In genomic region chr1:191293996-191294795, GRCm38 (mm10) we compare ENCODE assay signal across 21 mouse cellular contexts. TPM values are rescaled to one million over a fixed set of nuclear protein-coding genes. Genes with fewer than 3 reads are reported as not detected.
DNase-seq lines count a peak whose midpoint lies in the region; ATAC-seq lines count a peak whose summit lies in the region.
"Had no signal": no experiment of that assay in that cellular context is flagged by ENCODE, and none has a peak within 500 bp of the region (broad histone marks: within the 10 kb centered on the region; RNA-seq: fewer than 3 reads in every experiment).

No protein-coding gene starts in this region.

- DNase-seq in heart, embryonic 10.5 days (ENCODE audit: low spot score): no peak
- no peak for DNase-seq in heart, postnatal 36 days
- peak; percentile 77 for DNase-seq in 3134 (ENCODE audit: extremely low read depth, insufficient read length, low spot score)
- DNase-seq in embryo, embryonic 10.5 days (ENCODE audit: low spot score): no peak
- DNase-seq: adrenal gland, adult 2 months; adrenal gland, postnatal 25 days; cerebellum, adult 2 months; cerebellum, postnatal 10 days; embryo, embryonic 11 days; gastrocnemius, postnatal 10 days; heart, adult 18-20 months; heart, postnatal 4 days had no signal

- no peaks in the 10 kb centered on the region for H3K27me3 ChIP-seq in heart, embryonic 10.5 days (ENCODE audit: insufficient read depth, poor library complexity, severe bottlenecking)
- no peaks in the 10 kb centered on the region for H3K27me3 ChIP-seq in kidney, embryonic 16.5 days (ENCODE audit: insufficient read depth, low read length)
- no peaks in the 10 kb centered on the region for H3K27me3 ChIP-seq in kidney, embryonic 14.5 days (ENCODE audit: control insufficient read depth, insufficient read depth, low read length)
- H3K27me3 ChIP-seq in intestine, embryonic 16.5 days (replicated peaks; ENCODE audit: control insufficient read depth, insufficient read depth, low read length): no peaks in the 10 kb centered on the region
- H3K27me3 ChIP-seq: embryonic facial prominence, embryonic 15.5 days; forebrain, embryonic 15.5 days; heart, embryonic 12.5 days; hindbrain, embryonic 12.5 days had no signal

- H3K9me3 ChIP-seq in heart, embryonic 10.5 days: no peaks in the 10 kb centered on the region
- H3K9me3 ChIP-seq in kidney, embryonic 16.5 days (ENCODE audit: low read length): no peaks in the 10 kb centered on the region
- no peaks in the 10 kb centered on the region for H3K9me3 ChIP-seq in kidney, embryonic 14.5 days (ENCODE audit: control insufficient read depth, low read length)
- H3K9me3 ChIP-seq in intestine, embryonic 16.5 days (ENCODE audit: control insufficient read depth, low read length): no peaks in the 10 kb centered on the region
- H3K9me3 ChIP-seq: embryonic facial prominence, embryonic 15.5 days; forebrain, embryonic 15.5 days; heart, embryonic 12.5 days; hindbrain, embryonic 12.5 days had no signal

- no peak overlapping the region for H3K9ac ChIP-seq in kidney, embryonic 16.5 days (replicated peaks; ENCODE audit: low read length)
- H3K9ac ChIP-seq in kidney, embryonic 14.5 days (ENCODE audit: low read depth, low read length): no peak overlapping the region
- no peak overlapping the region for H3K9ac ChIP-seq in intestine, embryonic 16.5 days (ENCODE audit: low read depth, low read length)
- H3K9ac ChIP-seq: embryonic facial prominence, embryonic 15.5 days; forebrain, embryonic 15.5 days; heart, embryonic 12.5 days; hindbrain, embryonic 12.5 days had no signal

- peak overlapping the region; percentile 17; the same call in 1 of the 2 replicates for H3K27ac ChIP-seq in heart, embryonic 10.5 days
- H3K27ac ChIP-seq in kidney, embryonic 16.5 days (ENCODE audit: low read length): no peak overlapping the region
- no peak overlapping the region for H3K27ac ChIP-seq in kidney, embryonic 14.5 days (ENCODE audit: low read depth, low read length)
- peak overlapping the region; percentile 48; the same call in 1 of the 2 replicates for H3K27ac ChIP-seq in intestine, embryonic 16.5 days (ENCODE audit: low read length)
- H3K27ac ChIP-seq: embryonic facial prominence, embryonic 15.5 days; forebrain, embryonic 15.5 days; hindbrain, embryonic 12.5 days had no signal

- H3K36me3 ChIP-seq in heart, embryonic 10.5 days: no peaks in the 10 kb centered on the region
- no peaks in the 10 kb centered on the region for H3K36me3 ChIP-seq in kidney, embryonic 16.5 days (ENCODE audit: insufficient read depth, low read length)
- H3K36me3 ChIP-seq in kidney, embryonic 14.5 days (ENCODE audit: control insufficient read depth, insufficient read depth, low read length): no peaks in the 10 kb centered on the region
- H3K36me3 ChIP-seq in intestine, embryonic 16.5 days (ENCODE audit: control insufficient read depth, insufficient read depth, low read length): no peaks in the 10 kb centered on the region
- H3K36me3 ChIP-seq: embryonic facial prominence, embryonic 15.5 days; forebrain, embryonic 15.5 days; heart, embryonic 12.5 days; hindbrain, embryonic 12.5 days had no signal

- 59% methylated on average over 9 of the region's 9 CpGs for WGBS in heart, embryonic 10.5 days
- WGBS in kidney, embryonic 16.5 days: 33% methylated on average over 9 of the region's 9 CpGs
- WGBS in kidney, embryonic 14.5 days: 38% methylated on average over 9 of the region's 9 CpGs
- WGBS in intestine, embryonic 16.5 days: 38% methylated on average over 9 of the region's 9 CpGs

- H3K4me3 ChIP-seq in heart, embryonic 10.5 days: no peak overlapping the region
- no peak overlapping the region for H3K4me3 ChIP-seq in kidney, embryonic 16.5 days (ENCODE audit: low read length)
- no peak overlapping the region for H3K4me3 ChIP-seq in kidney, embryonic 14.5 days (ENCODE audit: low read length)
- H3K4me3 ChIP-seq in intestine, embryonic 16.5 days (ENCODE audit: low read length): no peak overlapping the region
- H3K4me3 ChIP-seq: embryonic facial prominence, embryonic 15.5 days; erythroblast, embryonic 14.5 days; forebrain, embryonic 15.5 days; heart, embryonic 12.5 days; hindbrain, embryonic 12.5 days had no signal

- peaks cover 35% of the 10 kb centered on the region for H3K4me1 ChIP-seq in heart, embryonic 10.5 days
- H3K4me1 ChIP-seq in kidney, embryonic 16.5 days (ENCODE audit: insufficient read depth, low read length): no peaks in the 10 kb centered on the region
- H3K4me1 ChIP-seq in kidney, embryonic 14.5 days (ENCODE audit: control insufficient read depth, insufficient read depth, low read length): no peaks in the 10 kb centered on the region
- no peaks in the 10 kb centered on the region for H3K4me1 ChIP-seq in intestine, embryonic 16.5 days (ENCODE audit: control insufficient read depth, insufficient read depth, low read length)
- H3K4me1 ChIP-seq: forebrain, embryonic 15.5 days had no signal

- no peak overlapping the region for H3K4me2 ChIP-seq in kidney, embryonic 16.5 days (replicated peaks; ENCODE audit: low read depth, low read length)
- H3K4me2 ChIP-seq in kidney, embryonic 14.5 days (replicated peaks; ENCODE audit: low read depth, low read length): no peak overlapping the region
- no peak overlapping the region for H3K4me2 ChIP-seq in intestine, embryonic 16.5 days (ENCODE audit: low read depth, low read length)
- H3K4me2 ChIP-seq: embryonic facial prominence, embryonic 15.5 days; forebrain, embryonic 15.5 days; heart, embryonic 12.5 days; hindbrain, embryonic 12.5 days had no signal

- intact Hi-C loops in heart, postnatal 36 days (cut with DNase I): no loop called here

- ATAC-seq in kidney, embryonic 16.5 days (ENCODE audit: low FRiP score, low TSS enrichment): peak; percentile 30; the same call in 1 of the 2 replicates
- ATAC-seq in kidney, embryonic 14.5 days (ENCODE audit: low FRiP score, low TSS enrichment): no peak
- ATAC-seq in intestine, embryonic 16.5 days: peak; percentile 23; the same call in 1 of the 2 replicates
- ATAC-seq: forebrain, embryonic 15.5 days; hindbrain, embryonic 16.5 days had no signal

RNA-seq across cellular contexts. Expression of gene Nenf, which starts 23.8 kb away (rescaled TPM):
- polyA plus RNA-seq in heart, embryonic 10.5 days (2016; fragmentation: Nextera tagmentation; extraction: Ambion mirVana): 78.2 and 78.6 TPM in 2 replicates
- total RNA-seq in heart, postnatal 36 days (2021): 100 to 1,000 TPM; 105 to 108 TPM
- polyA plus RNA-seq in kidney, embryonic 16.5 days (2015; fragmentation: Nextera tagmentation; extraction: Ambion mirVana): 86.7 and 92.6 TPM in 2 replicates
- 97.0 and 115 TPM in 2 replicates for polyA plus RNA-seq in kidney, embryonic 14.5 days (2014; fragmentation: Nextera tagmentation; extraction: Ambion mirVana)
- 83.3 and 88.7 TPM in 2 replicates for polyA plus RNA-seq in intestine, embryonic 16.5 days (2015; fragmentation: Nextera tagmentation; extraction: Ambion mirVana)

RNA-seq across cellular contexts. Expression of gene Tmem206, which starts 31.5 kb away (rescaled TPM):
- 17.0 and 18.8 TPM in 2 replicates for polyA plus RNA-seq in heart, embryonic 10.5 days (2016; fragmentation: Nextera tagmentation; extraction: Ambion mirVana)
- total RNA-seq in heart, postnatal 36 days (2021): 1 to 10 TPM; 3.2 to 4.2 TPM
- polyA plus RNA-seq in kidney, embryonic 16.5 days (2015; fragmentation: Nextera tagmentation; extraction: Ambion mirVana): 26.4 TPM in 2 replicates
- polyA plus RNA-seq in kidney, embryonic 14.5 days (2014; fragmentation: Nextera tagmentation; extraction: Ambion mirVana): 17.6 and 25.9 TPM in 2 replicates
- 18.2 and 19.3 TPM in 2 replicates for polyA plus RNA-seq in intestine, embryonic 16.5 days (2015; fragmentation: Nextera tagmentation; extraction: Ambion mirVana)

Comparison
In these comparisons a context has a peak if more than half of its experiments do, and no peak if none do; other contexts are left out.
1. H3K27ac ChIP-seq: peak in heart, embryonic 10.5 days (single experiment) and intestine, embryonic 16.5 days (single experiment); none in kidney, embryonic 16.5 days (single experiment) and kidney, embryonic 14.5 days (single experiment).